Mouse (Mus musculus) kidney, adult 2 months (tissue): ENCODE results near the gene Ap3d1.

Source experiments
- CTCF ChIP-seq: fragments of 200-500 bp; conservative IDR thresholded peaks from 2 replicates; pipeline ENCODE4 v1.5.1; 2011; ENCODE audit warnings: low read depth, mild to moderate bottlenecking, control low read depth, low read length, moderate library complexity, mixed read lengths; ENCODE audit not compliant: insufficient read depth, insufficient read length
- POLR2A ChIP-seq: fragments of 200-500 bp; IDR thresholded peaks from one replicate; pipeline ENCODE4 v1.6.1; 2011; ENCODE audit warnings: low read depth, low read length, control low read depth

DNA sequence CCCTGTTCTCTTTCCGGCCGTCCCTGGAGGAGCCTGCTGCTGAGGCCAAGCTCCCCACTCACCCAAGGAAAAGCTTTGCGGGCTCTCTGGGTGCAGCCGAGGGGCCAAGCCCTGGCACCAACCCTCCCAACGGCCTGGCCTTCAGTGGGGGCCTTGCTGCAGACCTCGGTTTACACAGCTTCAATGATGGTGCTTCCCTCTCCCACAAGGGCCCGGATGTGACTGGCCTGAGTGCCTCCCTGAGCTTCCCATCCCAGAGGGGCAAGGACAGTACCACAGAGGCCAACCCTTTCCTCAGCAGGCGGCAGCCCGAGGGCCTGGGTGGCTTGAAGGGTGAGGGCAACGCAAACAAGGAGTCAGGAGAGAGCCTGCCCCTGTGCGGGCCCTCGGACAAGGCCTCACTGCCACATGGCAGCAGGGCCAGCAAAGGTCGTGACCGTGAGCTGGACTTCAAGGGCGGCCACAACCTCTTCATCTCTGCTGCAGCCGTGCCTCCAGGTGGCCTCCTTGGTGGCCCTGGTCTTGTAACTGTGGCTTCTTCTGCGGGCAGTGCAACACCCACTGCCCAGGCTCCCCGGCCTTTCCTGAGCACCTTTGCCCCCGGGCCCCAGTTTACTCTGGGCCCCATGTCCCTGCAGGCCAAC lies 48.8 kb upstream of the Ap3d1 start:
- no peak for TF ChIP-seq CTCF
- TF ChIP-seq POLR2A, result no peak
